ENCODE assay signal across 8 mouse cellular contexts in the genomic region with DNA sequence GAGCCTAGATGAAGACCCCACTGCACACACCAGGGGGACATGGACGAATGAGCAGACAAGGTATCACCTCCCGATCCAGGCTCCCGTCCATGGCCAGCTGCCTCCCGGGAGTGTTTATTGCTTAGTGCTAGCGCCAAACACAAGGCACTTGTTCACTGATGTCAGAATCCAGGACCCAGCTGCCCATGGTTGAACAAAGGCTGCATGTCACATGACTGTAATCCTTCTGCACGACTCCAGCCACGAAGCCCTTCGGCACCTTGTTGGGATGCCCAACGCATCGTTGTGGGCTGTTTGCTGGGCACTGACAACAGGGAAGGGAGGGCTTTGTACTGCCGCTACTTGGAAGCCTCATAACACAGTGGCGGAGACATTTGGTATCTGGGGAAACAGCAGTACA. TPM values are rescaled to one million over a fixed set of nuclear protein-coding genes. Genes with fewer than 3 reads are reported as not detected.
DNase-seq lines count a peak whose midpoint lies in the region; ATAC-seq lines count a peak whose summit lies in the region.

TSS of gene B230104I21Rik (plus strand) at position 367 of the 400 bp plus-strand sequence.

- H3K27me3 ChIP-seq in heart, embryonic 11.5 days (ENCODE audit: control insufficient read depth, insufficient read depth, low read length), result peaks cover 13% of the 10 kb centered on the region; the same call in 1 of the 2 replicates
- peaks cover 9% of the 10 kb centered on the region for H3K27me3 ChIP-seq in hindbrain, embryonic 14.5 days (ENCODE audit: control insufficient read depth, insufficient read depth, low read length)
- H3K27me3 ChIP-seq in limb, embryonic 12.5 days, result peaks cover 3% of the 10 kb centered on the region; the same call in 1 of the 2 replicates

- H3K27ac ChIP-seq in heart, embryonic 11.5 days (ENCODE audit: low read depth, low read length), result peak within 1 kb of the TSS; percentile 46; the same call in 1 of the 2 replicates
- peak within 1 kb of the TSS; percentile 43; the same call in 1 of the 2 replicates for H3K27ac ChIP-seq in hindbrain, embryonic 14.5 days
- peak within 1 kb of the TSS; percentile 76 for H3K27ac ChIP-seq in limb, embryonic 12.5 days

- no peaks in the 10 kb centered on the region for H3K36me3 ChIP-seq in heart, embryonic 11.5 days (ENCODE audit: control insufficient read depth, insufficient read depth, low read length)
- no peaks in the 10 kb centered on the region for H3K36me3 ChIP-seq in hindbrain, embryonic 14.5 days (replicated peaks; ENCODE audit: control insufficient read depth, insufficient read depth)
- peaks cover 90% of the 10 kb centered on the region for H3K36me3 ChIP-seq in limb, embryonic 12.5 days

- H3K4me1 ChIP-seq in heart, embryonic 11.5 days (ENCODE audit: control insufficient read depth, insufficient read depth, low read length), result peaks cover 16% of the 10 kb centered on the region
- H3K4me1 ChIP-seq in hindbrain, embryonic 14.5 days (replicated peaks; ENCODE audit: control insufficient read depth, insufficient read depth, low read length), result peaks cover 20% of the 10 kb centered on the region
- peaks cover 69% of the 10 kb centered on the region for H3K4me1 ChIP-seq in limb, embryonic 12.5 days (replicated peaks)

- no peak for DNase-seq in heart, postnatal 10 days
- peak; percentile 42 for DNase-seq in brain, embryonic 18.5 days (ENCODE audit: low read depth, low spot score)
- DNase-seq in hindbrain, embryonic 14.5 days (ENCODE audit: low spot score), result no peak
- DNase-seq in right cerebral cortex, postnatal 14 days, result peak; percentile 35
- no peak for DNase-seq in adrenal gland, postnatal 10 days
- no peak for DNase-seq in embryo, embryonic 10 days (ENCODE audit: low spot score)

- intact Hi-C loops in heart, postnatal 10 days (cut with DNase I), result no loop called here

- 0 out of 2 replicates have a peak within 1 kb of the TSS, but pooled peaks have one; percentile 0 for H3K4me3 ChIP-seq in heart, embryonic 11.5 days (ENCODE audit: low read depth, low read length)
- H3K4me3 ChIP-seq in hindbrain, embryonic 14.5 days (replicated peaks; ENCODE audit: low read length), result peak within 1 kb of the TSS; percentile 16
- H3K4me3 ChIP-seq in limb, embryonic 12.5 days (replicated peaks), result no peak within 1 kb of the TSS

- ATAC-seq in heart, embryonic 11.5 days (replicated peaks; ENCODE audit: insufficient number of reproducible peaks, low FRiP score, low TSS enrichment), result no peak
- peak; percentile 51; the same call in 1 of the 2 replicates for ATAC-seq in hindbrain, embryonic 14.5 days (ENCODE audit: low FRiP score)
- ATAC-seq in limb, embryonic 12.5 days (ENCODE audit: insufficient number of reproducible peaks, insufficient read depth, low FRiP score, low TSS enrichment, low read depth), result no peak

- WGBS in heart, embryonic 11.5 days (ENCODE audit: insufficient replicate concordance), result 79% methylated on average over 12 of the region's 12 CpGs
- WGBS in hindbrain, embryonic 14.5 days, result 39% methylated on average over 12 of the region's 12 CpGs
- WGBS in limb, embryonic 12.5 days, result 60% methylated on average over 12 of the region's 12 CpGs

- H3K4me2 ChIP-seq in heart, embryonic 11.5 days, result peak within 1 kb of the TSS; percentile 47
- H3K4me2 ChIP-seq in hindbrain, embryonic 14.5 days (replicated peaks), result peak within 1 kb of the TSS; percentile 40
- peak within 1 kb of the TSS; percentile 19 for H3K4me2 ChIP-seq in limb, embryonic 12.5 days

- H3K9ac ChIP-seq in heart, embryonic 11.5 days (ENCODE audit: low read depth, low read length), result peak within 1 kb of the TSS; percentile 18; the same call in 1 of the 2 replicates
- H3K9ac ChIP-seq in hindbrain, embryonic 14.5 days, result no peak within 1 kb of the TSS
- H3K9ac ChIP-seq in limb, embryonic 12.5 days (replicated peaks), result 0 out of 2 replicates have a peak within 1 kb of the TSS, but pooled peaks have one; percentile 13

- H3K9me3 ChIP-seq in heart, embryonic 11.5 days (replicated peaks; ENCODE audit: control insufficient read depth, low read length), result no peaks in the 10 kb centered on the region
- no peaks in the 10 kb centered on the region for H3K9me3 ChIP-seq in hindbrain, embryonic 14.5 days (ENCODE audit: control insufficient read depth, low read length)
- no peaks in the 10 kb centered on the region for H3K9me3 ChIP-seq in limb, embryonic 12.5 days

RNA-seq across cellular contexts. Expression of gene B230104I21Rik, which starts in this region (rescaled TPM):
- polyA plus RNA-seq in heart, embryonic 11.5 days (2014; fragmentation: Nextera tagmentation; extraction: Ambion mirVana), result 0.24 TPM in 1 of 2 replicates, not detected in the other
- not detected for total RNA-seq in heart, postnatal 10 days (2021)
- polyA plus RNA-seq in hindbrain, embryonic 14.5 days (2014; fragmentation: Nextera tagmentation; extraction: Ambion mirVana), result not detected in 2 replicates
- 0.33 TPM in 1 of 2 replicates, not detected in the other for polyA plus RNA-seq in limb, embryonic 12.5 days (2016; fragmentation: Nextera tagmentation; extraction: Ambion mirVana)
- total RNA-seq in adrenal gland, postnatal 10 days (2021), result not detected

Comparison
In these comparisons a context has a peak if more than half of its experiments do, and no peak if none do; other contexts are left out.
1. Peak in ATAC-seq, H3K4me3 ChIP-seq, H3K27ac ChIP-seq and H3K4me2 ChIP-seq in hindbrain, embryonic 14.5 days; RNA of the gene not detected or under 1 TPM.
2. DNase-seq: peak in brain, embryonic 18.5 days (single experiment) and right cerebral cortex, postnatal 14 days (single experiment); none in heart, postnatal 10 days (0 of 2), hindbrain, embryonic 14.5 days (single experiment), adrenal gland, postnatal 10 days (single experiment) and embryo, embryonic 10 days (single experiment).
3. Peak in every context shown above with its lines, with median percentiles within 50 percentile points of each other: H3K27ac ChIP-seq and H3K4me2 ChIP-seq.